26 mouse cellular contexts compared by ENCODE assay signal in genomic region chr3:60813485-60813884, GRCm38 (mm10).
A peak's percentile ranks its signal among the peaks of the same experiment; 100 is the strongest.
DNase-seq lines count a peak whose midpoint lies in the region; ATAC-seq lines count a peak whose summit lies in the region.
"Had no signal": no experiment of that assay in that cellular context is flagged by ENCODE, and none has a peak within 500 bp of the region (broad histone marks: within the 10 kb centered on the region; RNA-seq: fewer than 3 reads in every experiment).

No protein-coding gene starts in this region.

- ATAC-seq in midbrain, embryonic 14.5 days (ENCODE audit: low FRiP score, low TSS enrichment): no peak
- no peak for ATAC-seq in heart, embryonic 11.5 days (replicated peaks; ENCODE audit: insufficient number of reproducible peaks, low FRiP score, low TSS enrichment)
- ATAC-seq: forebrain, embryonic 14.5 days; forebrain, postnatal 0 days; intestine, postnatal 0 days; Patski had no signal

- no peaks in the 10 kb centered on the region for H3K27me3 ChIP-seq in midbrain, embryonic 10.5 days (ENCODE audit: low read depth, poor library complexity, severe bottlenecking)
- H3K27me3 ChIP-seq in midbrain, embryonic 14.5 days (ENCODE audit: control insufficient read depth, insufficient read depth, low read length): no peaks in the 10 kb centered on the region
- no peaks in the 10 kb centered on the region for H3K27me3 ChIP-seq in heart, embryonic 11.5 days (ENCODE audit: control insufficient read depth, insufficient read depth, low read length)
- H3K27me3 ChIP-seq: embryonic facial prominence, embryonic 12.5 days; embryonic facial prominence, embryonic 15.5 days; heart, embryonic 13.5 days; hindbrain, embryonic 13.5 days had no signal

- no peaks in the 10 kb centered on the region for H3K4me1 ChIP-seq in midbrain, embryonic 10.5 days
- no peaks in the 10 kb centered on the region for H3K4me1 ChIP-seq in midbrain, embryonic 14.5 days (ENCODE audit: control insufficient read depth, insufficient read depth, low read length)
- no peaks in the 10 kb centered on the region for H3K4me1 ChIP-seq in heart, embryonic 11.5 days (ENCODE audit: control insufficient read depth, insufficient read depth, low read length)
- H3K4me1 ChIP-seq: embryonic facial prominence, embryonic 15.5 days; heart, embryonic 13.5 days; hindbrain, embryonic 13.5 days had no signal

- 56% methylated on average over 3 of the region's 3 CpGs for WGBS in midbrain, embryonic 10.5 days
- 34% methylated on average over 3 of the region's 3 CpGs for WGBS in midbrain, embryonic 14.5 days
- 65% methylated on average over 3 of the region's 3 CpGs for WGBS in heart, embryonic 11.5 days (ENCODE audit: insufficient replicate concordance)

- H3K9me3 ChIP-seq in midbrain, embryonic 10.5 days (replicated peaks): no peaks in the 10 kb centered on the region
- no peaks in the 10 kb centered on the region for H3K9me3 ChIP-seq in midbrain, embryonic 14.5 days (ENCODE audit: control insufficient read depth, low read length)
- H3K9me3 ChIP-seq in heart, embryonic 11.5 days (replicated peaks; ENCODE audit: control insufficient read depth, low read length): no peaks in the 10 kb centered on the region
- H3K9me3 ChIP-seq: embryonic facial prominence, embryonic 12.5 days; embryonic facial prominence, embryonic 15.5 days; G1E; heart, embryonic 13.5 days; hindbrain, embryonic 13.5 days had no signal

- H3K36me3 ChIP-seq in midbrain, embryonic 10.5 days: no peaks in the 10 kb centered on the region
- H3K36me3 ChIP-seq in midbrain, embryonic 14.5 days (ENCODE audit: control insufficient read depth, insufficient read depth, low read length): no peaks in the 10 kb centered on the region
- no peaks in the 10 kb centered on the region for H3K36me3 ChIP-seq in heart, embryonic 11.5 days (ENCODE audit: control insufficient read depth, insufficient read depth, low read length)
- H3K36me3 ChIP-seq: embryonic facial prominence, embryonic 12.5 days; embryonic facial prominence, embryonic 15.5 days; G1E; heart, embryonic 13.5 days; hindbrain, embryonic 13.5 days had no signal

- peak; percentile 47 for DNase-seq in embryo, embryonic 10 days (ENCODE audit: low spot score)
- DNase-seq in embryo, embryonic 9.5 days (ENCODE audit: extremely low spot score): no peak
- DNase-seq in midbrain, embryonic 10.5 days (ENCODE audit: low spot score): peak; percentile 27
- DNase-seq in midbrain, embryonic 14.5 days: no peak
- peak; percentile 45 for DNase-seq in embryo, embryonic 10.5 days (ENCODE audit: low spot score)
- DNase-seq in natural killer cell, adult 2 months (ENCODE audit: low spot score in 2 of 2): no peak
- DNase-seq: adrenal gland, adult 2 months; adrenal gland, postnatal 14 days; cerebellum, adult 18-20 months; cerebellum, adult 9-10 months; cerebellum, postnatal 14 days; forebrain, postnatal 0 days; gastrocnemius, adult 2 months; gastrocnemius, postnatal 14 days; heart, adult 18-20 months; heart, postnatal 14 days; heart, postnatal 4 days had no signal

- H3K27ac ChIP-seq in midbrain, embryonic 10.5 days (replicated peaks): no peak overlapping the region
- H3K27ac ChIP-seq in midbrain, embryonic 14.5 days (replicated peaks; ENCODE audit: low read depth, low read length): no peak overlapping the region
- H3K27ac ChIP-seq in heart, embryonic 11.5 days (ENCODE audit: low read depth, low read length): no peak overlapping the region
- H3K27ac ChIP-seq: embryonic facial prominence, embryonic 12.5 days; embryonic facial prominence, embryonic 15.5 days; gastrocnemius, adult 2 months; heart, embryonic 13.5 days; hindbrain, embryonic 13.5 days had no signal

- no peak overlapping the region for H3K4me3 ChIP-seq in midbrain, embryonic 10.5 days
- no peak overlapping the region for H3K4me3 ChIP-seq in midbrain, embryonic 14.5 days (replicated peaks; ENCODE audit: low read depth, low read length)
- no peak overlapping the region for H3K4me3 ChIP-seq in heart, embryonic 11.5 days (ENCODE audit: low read depth, low read length)
- H3K4me3 ChIP-seq: embryonic facial prominence, embryonic 12.5 days; embryonic facial prominence, embryonic 15.5 days; gastrocnemius, adult 2 months; heart, embryonic 13.5 days; hindbrain, embryonic 13.5 days had no signal

- H3K4me2 ChIP-seq in midbrain, embryonic 14.5 days (ENCODE audit: low read length): no peak overlapping the region
- no peak overlapping the region for H3K4me2 ChIP-seq in heart, embryonic 11.5 days
- H3K4me2 ChIP-seq: embryonic facial prominence, embryonic 12.5 days; embryonic facial prominence, embryonic 15.5 days; heart, embryonic 13.5 days; hindbrain, embryonic 13.5 days had no signal

- no peak overlapping the region for H3K9ac ChIP-seq in midbrain, embryonic 14.5 days (replicated peaks; ENCODE audit: low read length)
- H3K9ac ChIP-seq in heart, embryonic 11.5 days (ENCODE audit: low read depth, low read length): no peak overlapping the region
- H3K9ac ChIP-seq: embryonic facial prominence, embryonic 12.5 days; embryonic facial prominence, embryonic 15.5 days; forebrain, postnatal 0 days; heart, embryonic 13.5 days; hindbrain, embryonic 13.5 days had no signal

Comparison
In these comparisons a context has a peak if more than half of its experiments do, and no peak if none do; other contexts are left out.
1. DNase-seq: peak in embryo, embryonic 10 days (single experiment), midbrain, embryonic 10.5 days (single experiment) and embryo, embryonic 10.5 days (single experiment); none in embryo, embryonic 9.5 days (single experiment), midbrain, embryonic 14.5 days (single experiment) and natural killer cell, adult 2 months (0 of 2).